Mouse (Mus musculus): ENCODE measurements at regions not wholly inside any gene's neighbourhood (a gene's known extent, or its start where the extent isn't known, plus 50 kb on each side); places are given as distances from the start of the nearest gene placed in this dataset.
A peak's percentile ranks its signal among the peaks of the same experiment; 100 is the strongest.

- H3K4me1 ChIP-seq, result no peaks in the 10 kb centered on the region
- H3K4me3 ChIP-seq, result no peak overlapping the region
- no peaks in the 10 kb centered on the region for H3K36me3 ChIP-seq
- no peak for ATAC-seq (ENCODE audit: low FRiP score)
- H3K4me2 ChIP-seq (replicated peaks), result no peak overlapping the region
- H3K27me3 ChIP-seq, result no peaks in the 10 kb centered on the region
- no peak overlapping the region for H3K27ac ChIP-seq
- no peak overlapping the region for H3K9ac ChIP-seq
- no peaks in the 10 kb centered on the region for H3K9me3 ChIP-seq (replicated peaks)
- WGBS, result 90% methylated on average over 4 of the region's 4 CpGs
These were observed 347.7 kb downstream of the Cypt12 start for GRCm38 (mm10) chr3:18295921-18296320.

- no peaks in the 10 kb centered on the region for H3K36me3 ChIP-seq
- H3K9me3 ChIP-seq (replicated peaks), result no peaks in the 10 kb centered on the region
- 86% methylated on average over 3 of the region's 3 CpGs for WGBS
- no peak overlapping the region for H3K4me3 ChIP-seq
- no peak overlapping the region for H3K9ac ChIP-seq
- no peak for ATAC-seq (ENCODE audit: low FRiP score)
- no peak overlapping the region for H3K27ac ChIP-seq
- no peaks in the 10 kb centered on the region for H3K27me3 ChIP-seq
- H3K4me2 ChIP-seq (replicated peaks), result no peak overlapping the region
- H3K4me1 ChIP-seq, result no peaks in the 10 kb centered on the region
These were observed 350.5 kb downstream of the Cypt12 start for GRCm38 (mm10) chr3:18298699-18299098.

- 79% methylated on average over 2 of the region's 2 CpGs for WGBS
- no peak for ATAC-seq (ENCODE audit: low FRiP score)
- no peaks in the 10 kb centered on the region for H3K36me3 ChIP-seq
These were observed 351.3 kb downstream of the Cypt12 start for GRCm38 (mm10) chr3:18299502-18299901.

GRCm38 (mm10) chr3:18319433-18319832, 371.2 kb downstream of the Cypt12 start:
- H3K4me1 ChIP-seq, result no peaks in the 10 kb centered on the region
- no peak overlapping the region for H3K27ac ChIP-seq
- no peak overlapping the region for H3K4me3 ChIP-seq
- H3K36me3 ChIP-seq, result no peaks in the 10 kb centered on the region
- no peak overlapping the region for H3K9ac ChIP-seq
- 93% methylated on average over 2 of the region's 2 CpGs for WGBS
- ATAC-seq (ENCODE audit: low FRiP score), result no peak
- H3K27me3 ChIP-seq, result no peaks in the 10 kb centered on the region
- H3K9me3 ChIP-seq (replicated peaks), result no peaks in the 10 kb centered on the region
- H3K4me2 ChIP-seq (replicated peaks), result no peak overlapping the region

More at GRCm38 (mm10) chr3:18299502-18299901, 351.3 kb downstream of the Cypt12 start:
- Histone ChIP-seq H3K4me1 (no peaks in the 10 kb centered on the region), H3K9ac (no peak overlapping the region), H3K4me3 (no peak overlapping the region), H3K4me2 (replicated peaks) (no peak overlapping the region), H3K27ac (no peak overlapping the region), H3K9me3 (replicated peaks) (no peaks in the 10 kb centered on the region), H3K27me3 (no peaks in the 10 kb centered on the region)

GRCm38 (mm10) chr3:18333182-18333581, 385.0 kb downstream of the Cypt12 start:
- H3K4me1 ChIP-seq, result no peaks in the 10 kb centered on the region
- no peaks in the 10 kb centered on the region for H3K9me3 ChIP-seq (replicated peaks)
- no peak overlapping the region for H3K4me2 ChIP-seq (replicated peaks)
- ATAC-seq (ENCODE audit: low FRiP score), result no peak
- no peaks in the 10 kb centered on the region for H3K36me3 ChIP-seq
- H3K9ac ChIP-seq, result no peak overlapping the region
- H3K27me3 ChIP-seq, result no peaks in the 10 kb centered on the region
- H3K4me3 ChIP-seq, result no peak overlapping the region
- no peak overlapping the region for H3K27ac ChIP-seq

GRCm38 (mm10) chr3:18339189-18339588, 391.0 kb downstream of the Cypt12 start:
- H3K4me2 ChIP-seq (replicated peaks), result no peak overlapping the region
- no peak for ATAC-seq (ENCODE audit: low FRiP score)
- 60% methylated on average over 1 of the region's 1 CpGs for WGBS

GRCm38 (mm10) chr3:18341757-18342156, 393.5 kb downstream of the Cypt12 start:
- no peaks in the 10 kb centered on the region for H3K27me3 ChIP-seq
- H3K27ac ChIP-seq, result no peak overlapping the region
- no peak for ATAC-seq (ENCODE audit: low FRiP score)
- no peak overlapping the region for H3K4me3 ChIP-seq
- H3K9me3 ChIP-seq (replicated peaks), result no peaks in the 10 kb centered on the region
- WGBS, result 79% methylated on average over 8 of the region's 8 CpGs
- no peak overlapping the region for H3K9ac ChIP-seq
- no peaks in the 10 kb centered on the region for H3K4me1 ChIP-seq
- H3K4me2 ChIP-seq (replicated peaks), result no peak overlapping the region
- H3K36me3 ChIP-seq, result no peaks in the 10 kb centered on the region

More at GRCm38 (mm10) chr3:18339189-18339588, 391.0 kb downstream of the Cypt12 start:
- Histone ChIP-seq H3K27me3 (no peaks in the 10 kb centered on the region), H3K27ac (no peak overlapping the region), H3K4me3 (no peak overlapping the region), H3K36me3 (no peaks in the 10 kb centered on the region), H3K4me1 (no peaks in the 10 kb centered on the region), H3K9ac (no peak overlapping the region), H3K9me3 (replicated peaks) (no peaks in the 10 kb centered on the region)

GRCm38 (mm10) chr3:18378014-18379005, 430.1 kb downstream of the Cypt12 start:
- Histone ChIP-seq H3K4me3 (no peak overlapping the region), H3K9ac (no peak overlapping the region), H3K27me3 (no peaks in the 10 kb centered on the region), H3K9me3 (replicated peaks) (no peaks in the 10 kb centered on the region), H3K4me2 (replicated peaks) (no peak overlapping the region), H3K36me3 (no peaks in the 10 kb centered on the region), H3K4me1 (no peaks in the 10 kb centered on the region), H3K27ac (no peak overlapping the region)
- WGBS, result 78% methylated on average over 8 of the region's 8 CpGs
- peak; percentile 50; the same call in 1 of the 2 replicates for ATAC-seq (ENCODE audit: low FRiP score)

GRCm38 (mm10) chr3:18421886-18422575, 473.8 kb downstream of the Cypt12 start:
- 78% methylated on average over 4 of the region's 4 CpGs for WGBS
- Histone ChIP-seq H3K27ac (no peak overlapping the region), H3K27me3 (no peaks in the 10 kb centered on the region), H3K4me3 (no peak overlapping the region), H3K36me3 (no peaks in the 10 kb centered on the region), H3K9me3 (replicated peaks) (no peaks in the 10 kb centered on the region), H3K9ac (no peak overlapping the region), H3K4me1 (no peaks in the 10 kb centered on the region), H3K4me2 (replicated peaks) (no peak overlapping the region)
- no peak for ATAC-seq (ENCODE audit: low FRiP score)

GRCm38 (mm10) chr3:18428908-18429307, 480.7 kb downstream of the Cypt12 start:
- no peak overlapping the region for H3K27ac ChIP-seq
- no peaks in the 10 kb centered on the region for H3K4me1 ChIP-seq
- no peak overlapping the region for H3K9ac ChIP-seq
- H3K4me3 ChIP-seq, result no peak overlapping the region
- no peaks in the 10 kb centered on the region for H3K27me3 ChIP-seq
- H3K36me3 ChIP-seq, result no peaks in the 10 kb centered on the region
- no peaks in the 10 kb centered on the region for H3K9me3 ChIP-seq (replicated peaks)
- ATAC-seq (ENCODE audit: low FRiP score), result no peak
- no peak overlapping the region for H3K4me2 ChIP-seq (replicated peaks)
- 95% methylated on average over 1 of the region's 1 CpGs for WGBS

GRCm38 (mm10) chr3:18438845-18439244, 490.6 kb downstream of the Cypt12 start:
- H3K4me1 ChIP-seq, result no peaks in the 10 kb centered on the region
- H3K4me2 ChIP-seq (replicated peaks), result no peak overlapping the region
- WGBS, result 78% methylated on average over 5 of the region's 5 CpGs
- no peaks in the 10 kb centered on the region for H3K27me3 ChIP-seq
- H3K27ac ChIP-seq, result no peak overlapping the region
- H3K9ac ChIP-seq, result no peak overlapping the region
- no peak overlapping the region for H3K4me3 ChIP-seq
- no peaks in the 10 kb centered on the region for H3K36me3 ChIP-seq
- ATAC-seq (ENCODE audit: low FRiP score), result no peak
- H3K9me3 ChIP-seq (replicated peaks), result no peaks in the 10 kb centered on the region

- no peaks in the 10 kb centered on the region for H3K9me3 ChIP-seq (replicated peaks)
- H3K4me3 ChIP-seq, result no peak overlapping the region
- H3K9ac ChIP-seq, result no peak overlapping the region
- ATAC-seq (ENCODE audit: low FRiP score), result no peak
- no peak overlapping the region for H3K27ac ChIP-seq
- H3K4me2 ChIP-seq (replicated peaks), result no peak overlapping the region
- no peaks in the 10 kb centered on the region for H3K4me1 ChIP-seq
- H3K27me3 ChIP-seq, result no peaks in the 10 kb centered on the region
- H3K36me3 ChIP-seq, result no peaks in the 10 kb centered on the region
- WGBS, result 83% methylated on average over 3 of the region's 3 CpGs
These were observed 504.2 kb downstream of the Cypt12 start for GRCm38 (mm10) chr3:18452197-18452933.

All from hindbrain, embryonic 12.5 days (tissue).